Mouse (Mus musculus) cerebellum, postnatal 14 days (tissue): ENCODE measurements around the gene Cdyl.
A peak's percentile ranks its signal among the peaks of the same experiment; 100 is the strongest.

Source experiments
- DNase-seq, 2 experiments: peaks; one replicate each; pipeline ENCODE4 v3.0.0; 2021; ENCODE audit warnings: mixed read lengths in 2 of 2

Gene Cdyl

GRCm38 (mm10) chr13:35717658-35718057, 58.0 kb downstream of the Cdyl start:
- DNase-seq = no peak

- DNase-seq = no peak
Observed at GRCm38 (mm10) chr13:35719581-35719980, 59.9 kb downstream of the Cdyl start.

- no peak for DNase-seq
Observed at GRCm38 (mm10) chr13:35723073-35723472, 63.4 kb downstream of the Cdyl start.

DNA sequence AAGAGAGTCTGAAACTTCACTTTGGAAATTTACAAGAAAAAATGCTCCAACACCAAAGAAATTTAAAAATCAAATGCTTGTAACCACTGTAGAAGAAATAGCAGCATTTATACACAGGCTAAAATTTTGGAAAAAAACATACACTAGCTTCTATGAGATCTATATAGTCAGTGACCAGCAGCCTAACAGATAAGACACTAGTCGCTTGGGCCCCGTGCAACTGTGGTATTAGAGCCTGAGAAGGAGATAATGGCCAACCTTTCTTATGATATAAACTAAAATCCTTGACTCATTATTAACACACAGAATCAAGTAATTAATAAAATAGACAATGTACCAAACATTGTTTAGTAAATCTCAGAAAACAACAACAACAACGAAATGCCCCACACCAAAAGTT, 66.4 kb downstream of the Cdyl start:
- DNase-seq = no peak

DNA sequence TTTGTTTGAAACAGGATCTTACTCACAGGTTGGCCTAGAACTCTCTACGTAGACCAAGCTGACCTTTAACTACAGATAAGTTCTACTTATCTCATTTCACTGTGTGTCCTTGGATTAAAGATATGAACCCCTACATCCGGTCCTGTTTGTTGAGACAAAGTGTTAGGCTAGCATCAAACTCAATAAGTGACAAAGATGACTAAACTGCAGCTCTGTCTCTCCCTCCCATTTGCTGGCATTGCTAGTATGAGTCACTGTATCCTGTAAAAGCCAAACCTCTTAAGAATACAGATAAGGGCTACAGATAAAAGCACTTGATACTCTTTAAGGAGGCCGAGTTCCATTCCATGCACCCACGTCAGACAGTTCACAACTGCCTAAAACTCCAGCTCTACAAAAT, 72.5 kb downstream of the Cdyl start:
- no peak for DNase-seq

DNA sequence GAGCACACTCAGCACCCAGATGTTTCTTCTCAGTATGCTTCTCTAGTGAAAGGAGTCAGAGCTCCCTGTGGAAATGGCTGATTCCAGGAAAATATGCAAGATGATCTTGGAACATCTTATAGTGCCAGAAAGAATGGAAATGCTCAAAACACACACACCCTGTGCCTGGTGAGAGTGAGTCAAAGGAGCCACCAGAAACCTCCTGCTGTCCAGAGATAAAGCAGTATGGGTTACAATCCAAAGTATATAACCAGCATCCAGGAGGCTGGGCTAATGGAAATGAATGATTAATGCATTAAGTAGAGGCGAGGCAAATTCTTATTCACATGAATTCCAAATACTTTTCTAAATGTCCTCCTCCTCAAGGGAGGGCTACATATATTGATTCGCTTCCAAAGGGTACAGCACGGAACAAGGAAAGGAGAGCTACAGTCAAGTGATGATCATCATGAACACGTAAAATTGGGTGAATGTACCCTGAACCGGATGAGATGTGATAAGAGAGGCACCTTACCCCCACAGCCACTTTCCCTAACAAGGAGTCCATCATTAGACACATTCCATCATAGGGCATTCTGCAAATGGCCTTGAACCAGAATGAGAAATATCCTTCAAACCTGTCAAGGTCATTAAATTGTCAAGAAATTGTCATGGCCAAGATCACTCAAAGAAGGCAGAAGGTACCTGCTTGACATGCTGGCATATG, 73.4 kb downstream of the Cdyl start:
- DNase-seq = no peak

GRCm38 (mm10) chr13:35737565-35737964, 77.9 kb downstream of the Cdyl start:
- no peak for DNase-seq

GRCm38 (mm10) chr13:35738210-35738609, 78.6 kb downstream of the Cdyl start:
- DNase-seq = no peak

DNA sequence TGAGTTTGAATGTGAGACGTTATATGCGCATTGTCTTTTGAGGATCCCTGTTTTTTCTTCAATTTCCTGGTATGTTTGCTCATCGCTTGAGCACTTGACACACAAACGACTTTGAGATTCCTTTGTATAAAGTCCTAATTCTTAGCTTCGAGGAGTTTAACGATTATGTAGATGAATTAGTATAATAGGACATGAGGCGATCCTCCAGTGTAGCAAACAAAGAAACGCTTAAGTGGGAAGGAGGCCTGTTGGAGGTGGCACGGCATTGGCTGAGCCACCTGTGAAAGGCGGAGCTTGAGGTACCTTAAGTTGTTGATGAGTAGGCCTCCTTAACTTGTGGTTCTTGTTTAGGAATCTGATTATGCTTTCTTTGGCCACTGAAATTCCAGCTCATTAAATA, 79.8 kb downstream of the Cdyl start:
- DNase-seq = no peak

- DNase-seq = no peak
Observed at GRCm38 (mm10) chr13:35740301-35741039, 80.8 kb downstream of the Cdyl start.

DNA sequence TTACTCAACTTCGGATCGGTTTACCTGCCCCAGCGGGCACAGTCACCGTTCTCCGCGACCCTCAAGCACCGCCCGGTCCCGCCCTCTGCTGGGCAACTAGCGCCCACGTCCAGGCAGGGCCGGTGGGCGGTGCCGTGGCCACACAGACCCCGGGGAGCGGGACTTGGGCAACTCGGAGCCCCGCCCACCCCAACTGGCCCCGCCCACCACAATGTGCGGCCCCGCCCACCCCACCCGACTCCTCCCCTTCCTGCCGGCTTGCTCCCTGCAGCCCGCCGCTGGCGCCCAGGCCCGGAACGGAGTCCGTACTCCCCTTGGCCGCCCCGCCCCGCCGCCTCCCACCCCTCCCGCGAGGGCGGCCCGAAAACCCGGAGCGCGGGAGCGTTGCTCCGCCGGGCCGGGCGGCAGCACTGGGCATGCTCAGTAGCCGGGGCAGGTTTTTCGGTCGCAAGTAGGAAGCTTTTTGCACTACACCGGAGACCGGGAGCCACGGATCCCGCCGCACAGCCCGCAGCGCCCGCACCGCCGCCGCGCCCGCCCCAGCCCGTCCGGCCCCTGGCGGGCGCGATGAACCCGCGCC, 81.5 kb downstream of the Cdyl start:
- DNase-seq = peak; percentile 89 to 90

DNA sequence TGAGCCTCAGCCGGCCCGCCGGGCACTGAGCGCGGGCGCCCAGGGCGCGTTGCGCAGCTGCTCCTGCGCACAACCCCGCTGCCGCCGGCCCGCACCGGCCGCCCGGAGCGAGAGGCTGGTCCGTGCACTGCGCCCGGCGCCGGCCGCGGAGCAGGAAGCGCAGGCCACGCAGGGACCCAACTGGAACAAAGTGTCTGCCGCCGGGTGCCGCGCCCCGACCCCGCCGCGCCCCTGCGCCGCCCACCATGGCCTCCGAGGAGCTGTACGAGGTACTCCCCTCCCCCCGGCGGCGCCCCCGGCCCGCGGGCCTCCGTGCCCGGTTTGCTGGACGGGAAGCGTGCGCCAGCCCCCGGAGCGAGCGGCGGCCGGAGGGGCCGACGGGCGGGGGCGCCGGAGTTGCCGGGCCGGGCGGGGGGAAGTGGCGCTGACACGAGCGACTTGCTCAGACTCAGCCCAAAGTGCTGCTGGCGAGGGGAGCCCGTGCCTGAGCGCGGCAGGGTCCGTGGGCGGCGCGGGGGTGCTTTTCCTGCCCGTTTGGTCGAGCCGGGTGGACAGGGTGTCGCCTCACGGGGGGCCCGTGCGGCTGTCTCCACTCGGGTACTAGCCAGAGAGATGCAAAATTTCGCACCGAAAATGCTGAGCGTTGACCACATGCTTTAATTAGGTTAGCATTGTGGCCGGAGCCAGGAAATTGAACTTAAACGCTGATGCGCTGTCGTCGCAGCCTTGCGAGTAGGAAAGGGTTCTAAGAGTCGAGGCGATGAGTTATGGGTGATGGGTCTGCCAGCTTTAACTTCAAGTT, 82.2 kb downstream of the Cdyl start:
- peak; percentile 69 to 72 for DNase-seq

DNA sequence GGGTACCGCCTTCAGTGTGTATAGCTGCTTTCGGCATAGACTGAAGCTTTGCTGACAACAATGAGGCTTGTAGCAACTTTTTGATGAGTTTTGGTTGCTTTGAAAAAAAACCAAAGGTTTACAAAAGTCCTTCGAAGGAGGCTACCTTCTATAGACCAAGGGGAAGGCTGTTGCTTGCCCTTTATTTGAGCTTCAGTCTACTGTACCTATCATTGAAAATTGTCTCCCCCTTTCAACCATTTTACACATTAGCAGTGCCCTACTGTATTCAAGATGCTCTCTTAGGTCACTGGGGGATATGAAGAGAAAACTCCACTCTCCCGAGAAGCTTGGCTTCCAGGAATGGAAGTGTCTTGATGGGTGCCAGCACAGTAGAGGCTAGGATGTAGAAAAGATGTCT, 83.1 kb downstream of the Cdyl start:
- no peak for DNase-seq

GRCm38 (mm10) chr13:35743196-35743595, 83.6 kb downstream of the Cdyl start:
- no peak for DNase-seq

GRCm38 (mm10) chr13:35749194-35749593, 89.6 kb downstream of the Cdyl start:
- no peak for DNase-seq

- DNase-seq = no peak
Observed at GRCm38 (mm10) chr13:35749680-35750079, 90.0 kb downstream of the Cdyl start.

DNA sequence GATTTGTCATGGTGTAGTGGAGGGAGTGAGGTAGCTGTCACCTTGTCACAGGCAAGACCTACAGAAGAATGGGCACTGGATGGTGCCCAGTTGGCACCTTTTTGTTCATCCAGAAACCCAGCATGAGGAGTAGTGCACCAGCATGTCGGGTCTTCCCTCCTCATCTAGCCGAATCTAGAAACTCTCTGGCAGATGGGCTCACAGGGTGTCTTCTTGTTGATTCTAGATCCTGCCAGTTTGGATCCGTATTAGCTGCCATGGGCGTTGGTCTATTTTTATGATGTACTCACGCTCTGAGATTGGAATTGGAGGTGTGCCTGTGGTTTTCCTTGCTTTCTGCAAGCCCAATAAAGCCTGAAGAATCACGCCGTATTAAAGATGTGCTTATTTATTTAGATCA, 92.4 kb downstream of the Cdyl start:
- peak; percentile 58 to 80 for DNase-seq

DNA sequence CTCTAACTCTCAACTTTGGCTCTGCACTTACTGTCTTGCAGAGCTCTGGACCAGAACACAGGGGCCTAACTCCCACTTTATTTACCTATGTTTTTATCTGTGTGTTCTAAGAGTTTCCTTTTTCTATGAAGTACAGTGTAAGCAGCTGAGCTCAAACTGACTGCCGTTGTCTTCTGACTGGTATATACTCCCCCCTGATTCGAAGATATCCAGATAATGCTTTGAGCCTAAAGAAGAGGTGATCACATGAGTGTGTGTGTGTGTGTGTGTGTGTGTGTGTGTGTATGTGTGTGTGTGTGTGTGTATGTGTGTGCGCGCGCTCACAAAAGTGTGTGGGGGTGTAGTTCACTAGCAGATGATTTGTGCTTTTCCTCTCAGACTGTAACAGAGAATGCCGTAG, 95.4 kb downstream of the Cdyl start:
- no peak for DNase-seq

DNA sequence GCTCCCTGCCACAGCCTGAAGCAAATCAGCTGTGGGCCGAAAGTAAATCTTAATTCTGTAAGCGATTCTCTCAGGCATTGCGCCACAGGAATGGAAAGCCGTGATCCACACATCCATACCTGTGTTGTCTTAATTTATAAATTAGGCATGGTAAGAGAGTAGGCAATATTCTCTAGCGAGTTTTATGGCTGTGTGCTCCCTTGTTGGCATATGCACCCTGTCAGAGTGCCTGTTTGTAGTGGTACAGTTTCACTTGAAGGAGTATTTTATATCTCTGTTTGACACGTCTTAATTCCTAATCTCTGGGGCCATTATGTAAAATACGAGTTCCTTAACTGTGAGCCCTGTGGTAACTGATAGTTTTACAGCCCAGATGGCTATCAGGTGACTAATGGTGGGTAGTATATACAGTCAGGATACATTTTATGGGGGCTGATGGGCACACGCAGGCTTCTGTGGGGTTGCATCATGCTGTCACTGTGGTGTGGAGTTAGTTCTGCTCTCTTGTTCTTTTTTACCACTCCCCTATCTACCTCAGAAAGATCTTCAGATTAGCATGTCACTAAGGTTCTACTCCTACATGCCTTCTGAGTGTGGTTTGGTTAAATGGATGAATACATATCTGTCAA, 96.1 kb downstream of the Cdyl start:
- DNase-seq = no peak

GRCm38 (mm10) chr13:35756393-35757338, 97.0 kb downstream of the Cdyl start:
- no peak for DNase-seq

DNA sequence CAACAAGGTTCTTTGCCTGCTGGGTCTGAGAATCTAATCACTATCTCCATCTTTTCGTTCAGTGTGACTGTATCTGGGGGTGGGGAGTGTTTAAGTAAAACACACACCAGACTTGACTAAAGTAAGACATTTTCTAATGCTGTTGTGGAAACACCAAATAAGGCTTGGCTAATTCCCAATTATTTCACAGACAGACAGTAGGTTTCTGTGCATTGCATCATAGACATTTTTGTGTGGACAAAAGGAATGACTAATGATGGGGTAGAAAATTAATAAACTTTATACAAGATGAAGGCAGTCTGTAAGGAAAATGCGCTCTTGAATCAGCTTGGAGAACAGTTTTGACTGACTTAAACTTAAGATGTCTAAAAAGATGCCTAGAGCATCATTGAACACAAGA, 100.7 kb downstream of the Cdyl start:
- no peak for DNase-seq

GRCm38 (mm10) chr13:35764559-35764958, 104.9 kb downstream of the Cdyl start:
- DNase-seq = no peak
